Mouse (Mus musculus) small intestine, adult 2 months (tissue): ENCODE results near the gene Lbx1. TPM values are rescaled to one million over a fixed set of nuclear protein-coding genes. Genes with fewer than 3 reads are reported as not detected.

Experiments
- H3K27ac ChIP-seq: fragments of 200-500 bp; 2 replicates; pipeline ENCODE4 v1.5.1; 2012; ENCODE audit warnings: low read depth, low read length, control low read depth, inconsistent platforms; ENCODE audit not compliant: insufficient read depth
- H3K27me3 ChIP-seq: fragments of 200-500 bp; 2 replicates; pipeline ENCODE4 v1.6.1; 2012; ENCODE audit warnings: mild to moderate bottlenecking, moderate library complexity, low read length, inconsistent platforms; ENCODE audit not compliant: control insufficient read depth, insufficient read depth
- H3K36me3 ChIP-seq: fragments of 200-500 bp; 2 replicates; pipeline ENCODE4 v1.6.1; 2012; ENCODE audit warnings: mild to moderate bottlenecking, low read length, control low read depth, inconsistent platforms; ENCODE audit not compliant: control insufficient read depth, insufficient read depth
- H3K4me1 ChIP-seq: fragments of 200-500 bp; 2 replicates; pipeline ENCODE4 v1.6.1; 2012; ENCODE audit warnings: low read length, inconsistent platforms, mixed read lengths; ENCODE audit not compliant: control insufficient read depth, insufficient read depth, insufficient read length
- H3K4me3 ChIP-seq: fragments of 200-500 bp; 2 replicates; pipeline ENCODE4 v1.5.1; 2012; ENCODE audit warnings: low read depth, mild to moderate bottlenecking, control low read depth, inconsistent platforms, low read length, moderate library complexity
- CTCF ChIP-seq: fragments of 200-500 bp; IDR thresholded peaks from 2 replicates; pipeline ENCODE4 v1.5.1; 2012; ENCODE audit warnings: low read depth, mild to moderate bottlenecking, control low read depth, inconsistent platforms, low read length, moderate library complexity, mixed read lengths; ENCODE audit not compliant: insufficient replicate concordance, insufficient read length; ENCODE audit errors: extremely low read depth
- POLR2A ChIP-seq: fragments of 200-500 bp; IDR thresholded peaks from 2 replicates; pipeline ENCODE4 v1.6.1; 2012; ENCODE audit warnings: low read depth, mild to moderate bottlenecking, control low read depth, inconsistent platforms, low read length, moderate library complexity
- WGBS: fragments of 180-500 bp; shearing (Covaris S2); methylation state at CpG from one replicate; pipeline ENCODE4 v1.1.7; 2018; 5-methylcytosine and 5-hydroxymethylcytosine counted together
- polyA plus RNA-seq: library from polyadenylated mRNA; depleted of rRNA; stranded (reverse); fragments of >200 nt; gene quantifications from 2 replicates; pipeline ENCODE4 v1.2.3, GENCODE M21; 2012

Gene Lbx1
- polyA plus RNA-seq, 1 experiment: not detected

- Histone ChIP-seq H3K36me3 (no peaks in the 10 kb centered on the region), H3K4me1 (no peaks in the 10 kb centered on the region), H3K27ac (no peak overlapping the region), H3K4me3 (no peak overlapping the region), H3K27me3 (no peaks in the 10 kb centered on the region; the same call in 1 of the 2 replicates)
- 60% methylated on average over 4 of the region's 4 CpGs for WGBS
- TF ChIP-seq CTCF (no peak), POLR2A (no peak)
Measured at GRCm38 (mm10) chr19:45215431-45215830, 20.2 kb downstream of the Lbx1 start.

GRCm38 (mm10) chr19:45209776-45210422 lies 25.7 kb downstream of the Lbx1 start:
- no peak overlapping the region for H3K27ac ChIP-seq
- no peaks in the 10 kb centered on the region for H3K36me3 ChIP-seq
- TF ChIP-seq POLR2A: no peak
- TF ChIP-seq CTCF: no peak
- WGBS: 40% methylated on average over 14 of the region's 14 CpGs
- 0 out of 2 replicates have a peak, but pooled peaks cover 10% of the 10 kb centered on the region for H3K27me3 ChIP-seq
- H3K4me1 ChIP-seq: no peaks in the 10 kb centered on the region
- H3K4me3 ChIP-seq: no peak overlapping the region

- H3K4me1 ChIP-seq: no peaks in the 10 kb centered on the region
- H3K27ac ChIP-seq: no peak overlapping the region
- 0 out of 2 replicates have a peak, but pooled peaks cover 10% of the 10 kb centered on the region for H3K27me3 ChIP-seq
- H3K36me3 ChIP-seq: no peaks in the 10 kb centered on the region
- no peak for TF ChIP-seq CTCF
- no peak for TF ChIP-seq POLR2A
- H3K4me3 ChIP-seq: no peak overlapping the region
- WGBS: 84% methylated on average over 1 of the region's 1 CpGs
Measured at GRCm38 (mm10) chr19:45209191-45209590, 26.4 kb downstream of the Lbx1 start.

GRCm38 (mm10) chr19:45208438-45209060 lies 27.1 kb downstream of the Lbx1 start:
- Histone ChIP-seq H3K4me3 (peak overlapping the region; percentile 5; the same call in 1 of the 2 replicates), H3K27me3 (0 out of 2 replicates have a peak, but pooled peaks cover 10% of the 10 kb centered on the region), H3K27ac (no peak overlapping the region), H3K4me1 (no peaks in the 10 kb centered on the region), H3K36me3 (no peaks in the 10 kb centered on the region)
- TF ChIP-seq CTCF: no peak
- no peak for TF ChIP-seq POLR2A
- WGBS: 41% methylated on average over 22 of the region's 22 CpGs

GRCm38 (mm10) chr19:45207662-45208437 lies 27.8 kb downstream of the Lbx1 start:
- WGBS: 23% methylated on average over 19 of the region's 19 CpGs
- no peak overlapping the region for H3K27ac ChIP-seq
- no peaks in the 10 kb centered on the region for H3K36me3 ChIP-seq
- no peak for TF ChIP-seq POLR2A
- no peak for TF ChIP-seq CTCF
- 0 out of 2 replicates have a peak, but pooled peaks cover 10% of the 10 kb centered on the region for H3K27me3 ChIP-seq
- H3K4me1 ChIP-seq: no peaks in the 10 kb centered on the region
- H3K4me3 ChIP-seq: peak overlapping the region; percentile 5; the same call in 1 of the 2 replicates

- Histone ChIP-seq H3K27ac (no peak overlapping the region), H3K27me3 (0 out of 2 replicates have a peak, but pooled peaks cover 10% of the 10 kb centered on the region), H3K36me3 (no peaks in the 10 kb centered on the region), H3K4me1 (no peaks in the 10 kb centered on the region), H3K4me3 (no peak overlapping the region)
- TF ChIP-seq POLR2A (no peak), CTCF (no peak)
- 94% methylated on average over 15 of the region's 15 CpGs for WGBS
Measured at GRCm38 (mm10) chr19:45207153-45207552, 28.5 kb downstream of the Lbx1 start.
